Mouse (Mus musculus): ENCODE measurements at regions not wholly inside any gene's neighbourhood (a gene's known extent, or its start where the extent isn't known, plus 50 kb on each side); places are given as distances from the start of the nearest gene placed in this dataset.

DNA sequence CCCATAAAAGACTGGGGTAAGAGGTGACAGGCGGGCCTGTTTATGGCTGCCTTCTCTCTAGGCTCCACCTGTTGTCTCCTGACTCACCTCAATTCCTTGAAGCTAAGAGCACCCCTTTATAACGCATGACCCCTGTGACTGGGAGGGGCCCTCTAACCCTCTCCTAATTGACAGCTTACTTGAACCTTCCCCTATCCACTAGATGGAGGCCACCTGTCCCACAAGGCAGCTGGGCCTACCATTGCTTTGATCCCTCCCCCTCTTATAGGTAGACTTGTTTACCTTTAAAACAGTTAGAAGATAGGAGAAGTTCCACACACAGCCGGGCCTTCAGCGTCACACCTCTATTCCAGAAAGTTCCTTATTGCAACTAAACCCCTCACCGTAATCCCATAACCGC lies 346.1 kb downstream of the Wdr11 start:
- no peak for TF ChIP-seq POLR2A (IDR thresholded peaks at IDR 0.05; ENCODE audit: control insufficient read depth, low read depth, low read length)
- no peak for TF ChIP-seq CTCF (IDR thresholded peaks at IDR 0.05; ENCODE audit: control insufficient read depth, insufficient read depth, insufficient replicate concordance, low read depth, low read length)
